Mouse (Mus musculus) kidney, adult 8-10 months (tissue): ENCODE results near the gene Olfr47.
"Not testable (repeated sequence)": the region's sequence is repeated elsewhere in the genome, so short reads cannot be mapped to it uniquely, and the experiment has no call there.

Source experiments
- DNase-seq, 2 experiments: peaks; one replicate each; pipeline ENCODE4 v3.0.0; 2022

Olfr47 gene

GRCm38 (mm10) chr6:43231255-43231654 is at the start of gene Olfr47:
Olfr47 (plus strand) TSS chr6:43231529.
- DNase-seq = not testable (repeated sequence)

DNA sequence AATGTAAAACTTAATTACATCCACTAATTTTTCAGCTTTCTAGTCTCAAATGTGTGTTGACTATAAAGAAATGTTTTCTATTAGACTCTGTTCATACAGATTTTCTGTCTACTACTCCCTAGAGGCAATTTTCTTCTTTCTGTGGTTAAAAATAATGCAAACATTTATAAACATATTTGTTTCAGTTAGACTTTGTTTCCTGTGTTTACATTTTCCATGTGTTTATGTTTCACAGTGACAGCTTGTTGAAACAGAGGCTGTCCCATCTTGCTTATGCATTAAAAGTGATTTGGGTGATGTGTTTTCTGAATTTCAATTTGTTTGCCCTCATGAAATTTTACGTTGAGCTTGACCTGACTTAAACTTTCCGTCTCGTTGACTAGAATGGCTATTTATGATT is 40.3 kb upstream of the Olfr47 start:
- DNase-seq = no peak

DNA sequence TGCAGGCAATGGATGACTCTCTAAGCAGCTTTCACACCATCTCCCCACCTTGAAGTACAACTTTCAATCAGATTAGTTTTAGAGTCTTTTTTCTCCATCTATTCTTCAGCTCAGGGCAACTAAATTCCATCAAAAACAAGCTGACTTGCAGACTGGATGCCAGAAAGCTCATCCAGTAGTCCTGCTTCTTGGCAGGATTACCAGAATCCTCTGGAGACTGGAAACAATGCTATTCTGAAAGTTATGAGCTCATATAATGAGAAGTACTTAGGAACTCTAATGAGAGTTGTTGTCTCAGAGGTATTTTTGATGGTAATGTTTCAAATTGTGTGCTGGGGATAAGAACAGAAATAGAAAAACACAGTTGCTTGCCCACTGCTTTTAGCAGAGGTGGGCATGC is 34.5 kb upstream of the Olfr47 start, which contains the start of gene Olfr435:
Gene Olfr435 (plus strand): TSS at position 366 of the 400 bp plus-strand sequence.
- no peak for DNase-seq

DNA sequence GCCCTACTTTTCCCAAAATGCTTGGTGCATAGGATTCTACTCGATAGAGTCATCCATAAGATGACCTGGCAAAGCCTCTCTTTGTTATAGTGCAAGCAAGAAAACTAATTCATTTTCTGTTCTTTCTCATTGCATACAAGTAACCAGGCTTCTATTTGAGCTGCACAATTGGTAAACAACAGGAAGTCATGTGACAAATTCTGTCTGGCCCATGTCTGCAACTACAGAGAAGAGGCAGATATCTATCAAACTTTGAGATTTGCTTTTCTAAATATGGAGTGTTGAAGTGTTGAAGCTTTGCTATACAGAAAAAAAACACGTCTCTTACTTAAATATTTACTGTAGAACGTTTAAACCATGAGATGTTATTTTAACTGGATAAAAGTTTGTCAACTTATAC is 33.2 kb upstream of the Olfr47 start:
- DNase-seq = no peak

DNA sequence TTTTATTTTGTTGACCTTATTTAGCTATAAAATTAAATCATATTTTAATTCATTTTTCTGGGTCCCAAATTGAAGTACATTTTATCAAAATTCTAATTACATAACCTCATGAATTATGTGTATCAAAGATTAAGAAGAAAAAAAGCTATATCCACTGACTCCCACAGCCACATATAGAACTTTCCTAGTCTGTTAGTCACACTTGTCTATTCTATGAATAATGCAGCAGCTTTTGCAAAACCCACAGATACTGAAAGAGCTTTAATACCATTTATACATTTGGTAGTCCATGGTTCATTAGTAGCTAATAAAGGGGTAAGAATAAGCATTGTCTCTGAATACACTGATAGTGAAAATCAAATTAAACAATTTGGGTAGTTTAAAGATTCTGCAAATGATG is 28.5 kb upstream of the Olfr47 start:
- no peak for DNase-seq

DNA sequence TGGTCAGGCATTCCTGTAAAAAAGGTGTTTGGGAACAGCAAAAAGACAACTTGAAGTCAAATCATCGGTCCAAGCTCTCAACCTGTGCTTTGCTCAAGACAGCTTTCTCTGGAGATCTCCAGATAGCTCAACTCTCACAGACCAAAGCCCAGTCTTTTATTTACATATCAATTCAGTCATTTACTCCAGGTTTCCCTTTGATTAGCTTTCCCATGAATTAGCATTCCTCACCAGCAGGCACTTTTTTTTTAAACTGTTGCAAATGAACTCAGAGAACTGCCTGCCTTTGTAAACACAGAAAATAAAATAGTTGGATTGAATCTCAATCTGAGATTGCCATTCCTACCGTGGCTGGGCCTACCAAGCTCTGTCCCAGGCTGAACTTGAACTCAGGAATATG is 26.0 kb upstream of the Olfr47 start:
- DNase-seq = no peak

GRCm38 (mm10) chr6:43212873-43213272 is 18.5 kb upstream of the Olfr47 start, which contains the start of gene Olfr434:
Olfr434 (plus strand) TSS chr6:43213021.
- DNase-seq = not testable (repeated sequence)

- DNase-seq = no peak
These were observed 10.7 kb downstream of the Olfr47 start for GRCm38 (mm10) chr6:43242061-43242460.

DNA sequence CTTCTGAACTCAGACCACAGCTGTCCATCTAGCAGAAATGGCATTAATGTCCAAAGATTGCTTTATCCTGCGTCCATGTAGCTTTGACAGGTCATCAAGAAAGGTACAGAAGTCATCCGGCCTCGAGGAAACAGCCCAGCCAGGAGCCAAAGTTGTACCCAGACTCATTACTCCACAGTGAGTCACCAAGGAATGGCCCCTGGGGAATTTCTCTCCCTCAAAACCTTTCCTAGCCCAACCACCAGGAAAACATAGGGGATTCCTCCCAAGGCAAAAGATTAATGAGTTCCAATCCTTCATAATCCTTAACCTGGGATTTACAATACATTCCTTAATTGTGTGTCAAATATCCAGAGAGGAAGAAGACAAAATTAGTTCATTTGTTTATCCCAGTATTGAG is 16.1 kb downstream of the Olfr47 start:
- no peak for DNase-seq

DNA sequence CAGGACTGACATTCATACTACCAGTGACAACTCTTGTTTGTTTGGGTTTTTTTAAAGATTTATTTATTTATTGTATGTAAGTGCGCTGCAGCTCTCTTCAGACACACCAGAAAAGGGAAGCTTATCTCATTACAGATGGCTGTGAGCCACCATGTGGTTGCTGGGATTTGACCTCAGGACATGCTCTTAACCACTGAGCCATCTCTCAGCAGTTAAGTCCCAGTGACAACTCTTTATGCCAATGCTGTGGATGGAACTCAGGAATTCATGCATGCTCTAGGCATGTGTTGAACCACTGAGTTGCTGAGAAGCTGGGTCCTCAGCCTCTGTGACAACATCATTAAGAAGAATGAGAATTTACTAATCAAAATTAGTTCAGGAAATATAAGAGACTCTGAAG is 21.7 kb downstream of the Olfr47 start:
- no peak for DNase-seq

DNA sequence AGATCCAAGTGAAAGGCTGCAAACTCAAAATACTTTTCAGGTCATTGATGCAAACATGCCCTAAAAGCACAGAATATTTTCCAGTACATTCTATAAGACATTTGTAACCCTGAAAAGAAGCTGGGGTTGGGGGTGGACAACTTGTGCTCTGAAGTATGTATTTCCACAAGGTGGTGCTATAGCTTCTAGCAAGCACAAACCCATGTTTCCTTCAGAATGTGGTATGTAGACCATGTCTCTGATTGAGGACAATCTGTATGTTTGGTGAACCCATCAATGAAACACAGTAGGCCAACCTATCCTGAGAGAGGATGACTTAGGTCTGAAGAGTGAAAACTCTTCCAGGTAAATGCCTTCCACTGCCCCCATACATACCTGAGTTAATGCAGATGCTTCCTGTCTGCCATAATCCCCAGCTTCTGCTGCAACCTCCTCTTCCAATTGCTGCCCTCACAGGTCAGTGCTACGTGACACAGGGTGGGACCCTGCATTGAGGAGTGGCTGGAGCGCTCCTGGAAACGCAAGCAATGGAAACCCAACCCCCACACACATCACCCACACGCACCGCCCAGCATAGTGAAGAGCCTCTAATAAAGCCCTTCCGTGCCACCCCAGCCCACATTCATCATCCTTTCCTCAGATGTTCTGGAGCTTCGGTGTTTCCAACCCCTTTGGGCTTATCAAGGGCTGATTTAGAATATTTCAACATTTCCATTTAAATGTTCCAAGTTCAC is 23.0 kb downstream of the Olfr47 start:
- DNase-seq = peak; percentile 15 to 17

- no peak for DNase-seq
These were observed 29.4 kb downstream of the Olfr47 start for GRCm38 (mm10) chr6:43260756-43261155.

GRCm38 (mm10) chr6:43265363-43266041 is 34.2 kb downstream of the Olfr47 start, which contains the start of gene Arhgef5:
Arhgef5 (plus strand) TSS chr6:43265582.
- peak; percentile 91 for DNase-seq

- peak; percentile 65 to 68 for DNase-seq
These were observed 35.0 kb downstream of the Olfr47 start for GRCm38 (mm10) chr6:43266356-43266755.

- DNase-seq = peak in 1 of 2 experiments; percentile 13
These were observed 41.3 kb downstream of the Olfr47 start for GRCm38 (mm10) chr6:43272597-43272996.

DNA sequence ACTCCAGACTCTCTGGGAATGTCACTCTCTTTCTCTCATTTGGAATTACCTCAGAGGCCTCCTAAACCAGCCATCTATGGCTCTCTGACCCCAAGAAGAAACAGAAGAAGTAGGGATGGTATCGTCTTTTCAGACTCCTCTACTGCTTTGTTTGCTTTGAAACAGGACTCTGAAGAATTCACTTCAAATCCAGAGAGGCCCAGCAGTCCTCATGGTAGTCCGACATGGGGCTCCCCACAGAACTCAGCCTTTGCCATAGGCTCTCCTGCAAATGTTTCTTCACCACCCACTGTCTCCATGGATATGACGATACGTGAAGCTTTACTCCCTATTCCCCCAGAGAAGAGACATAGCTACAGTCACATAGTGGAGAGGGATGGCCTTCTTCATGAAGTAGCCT is 42.8 kb downstream of the Olfr47 start:
- no peak for DNase-seq

DNA sequence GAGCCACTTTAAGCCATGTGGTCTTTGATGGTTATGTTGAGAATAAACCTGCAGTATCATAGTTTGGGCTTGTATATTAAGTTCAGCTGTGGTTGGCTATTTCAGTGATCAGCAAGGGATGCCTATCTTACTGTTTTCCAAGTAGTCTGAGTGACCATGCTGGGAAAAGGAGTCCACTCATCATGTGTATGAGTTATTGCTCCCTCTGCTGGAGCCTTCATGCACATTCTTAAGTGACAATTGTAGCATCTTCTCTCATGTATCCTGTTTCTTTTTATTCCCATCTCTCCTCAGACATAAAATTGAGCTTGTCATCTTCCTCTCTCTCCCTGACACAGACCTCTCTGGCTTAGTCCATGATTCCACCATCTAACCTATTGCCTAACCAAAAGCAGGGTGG is 46.9 kb downstream of the Olfr47 start:
- DNase-seq = peak in 1 of 2 experiments; percentile 27

DNA sequence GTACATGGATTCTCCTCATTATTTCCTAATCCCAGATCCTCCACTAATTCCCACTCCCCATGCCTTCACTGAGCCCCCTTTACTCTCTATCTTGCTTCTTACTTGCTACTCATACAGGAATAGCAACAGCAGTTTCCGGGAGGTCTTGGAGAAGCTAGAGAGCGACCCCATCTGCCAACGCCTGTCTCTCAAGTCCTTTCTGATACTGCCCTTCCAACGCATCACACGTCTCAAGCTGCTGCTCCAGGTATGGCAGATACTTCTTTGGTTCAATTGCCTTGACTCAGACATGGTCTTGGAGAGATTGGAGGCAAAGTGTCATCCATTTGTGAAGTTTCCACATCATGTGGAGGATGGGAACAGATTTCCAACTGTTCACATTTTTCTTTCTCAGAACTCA is 49.2 kb downstream of the Olfr47 start:
- DNase-seq = no peak
